Mouse (Mus musculus): Measurements from ENCODE around the gene Qprt. TPM values are rescaled to one million over a fixed set of nuclear protein-coding genes. Genes with fewer than 3 reads are reported as not detected.

Gene Qprt
- 10 to 100 TPM in 1 of 2 experiments, 1 to 10 TPM in 1; 9.2 to 11.7 TPM for polyA plus RNA-seq (2017; shearing (Covaris generic))

DNA sequence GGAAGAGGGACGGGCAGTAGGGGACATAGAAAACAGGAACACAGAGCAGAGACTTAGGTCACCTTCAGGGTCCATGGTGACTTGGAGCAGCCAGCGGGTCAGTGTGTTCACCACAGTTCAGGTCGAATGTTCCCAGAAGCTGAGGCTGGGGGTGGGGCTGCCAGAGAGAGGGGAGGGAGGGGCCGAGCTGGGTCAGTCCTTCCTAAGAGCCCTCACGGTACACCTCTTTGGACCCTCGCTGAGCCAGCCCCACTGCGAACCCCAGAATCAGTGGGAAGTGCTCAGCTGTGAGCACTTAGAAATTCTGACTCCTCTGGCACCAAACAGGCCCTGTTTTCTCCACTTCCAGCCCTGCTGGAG lies at the start of gene Qprt:
Qprt (minus strand) TSS at position 316 of the 360 bp plus-strand sequence.
- ATAC-seq: no peak

DNA sequence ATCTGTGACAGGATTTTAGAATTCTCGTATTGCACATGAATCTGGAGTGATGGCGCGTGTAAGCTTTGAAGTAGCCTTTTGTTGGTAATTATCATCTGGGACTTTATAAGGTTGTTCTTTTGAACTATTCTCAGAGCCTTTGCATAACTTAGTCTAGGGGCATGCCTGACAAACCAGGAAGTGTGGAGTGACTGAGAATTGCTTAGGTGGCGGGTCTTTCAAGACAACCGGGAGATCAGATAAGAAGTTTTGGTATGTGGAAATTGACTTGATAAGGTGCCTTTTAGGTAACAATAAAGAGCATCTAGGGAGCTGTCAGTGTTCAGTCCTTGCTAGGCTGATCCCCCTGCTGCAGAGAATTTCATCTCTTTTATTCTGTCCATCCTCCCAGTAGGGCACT lies 44.5 kb upstream of the Qprt start:
- peak; percentile 57 for ATAC-seq

DNA sequence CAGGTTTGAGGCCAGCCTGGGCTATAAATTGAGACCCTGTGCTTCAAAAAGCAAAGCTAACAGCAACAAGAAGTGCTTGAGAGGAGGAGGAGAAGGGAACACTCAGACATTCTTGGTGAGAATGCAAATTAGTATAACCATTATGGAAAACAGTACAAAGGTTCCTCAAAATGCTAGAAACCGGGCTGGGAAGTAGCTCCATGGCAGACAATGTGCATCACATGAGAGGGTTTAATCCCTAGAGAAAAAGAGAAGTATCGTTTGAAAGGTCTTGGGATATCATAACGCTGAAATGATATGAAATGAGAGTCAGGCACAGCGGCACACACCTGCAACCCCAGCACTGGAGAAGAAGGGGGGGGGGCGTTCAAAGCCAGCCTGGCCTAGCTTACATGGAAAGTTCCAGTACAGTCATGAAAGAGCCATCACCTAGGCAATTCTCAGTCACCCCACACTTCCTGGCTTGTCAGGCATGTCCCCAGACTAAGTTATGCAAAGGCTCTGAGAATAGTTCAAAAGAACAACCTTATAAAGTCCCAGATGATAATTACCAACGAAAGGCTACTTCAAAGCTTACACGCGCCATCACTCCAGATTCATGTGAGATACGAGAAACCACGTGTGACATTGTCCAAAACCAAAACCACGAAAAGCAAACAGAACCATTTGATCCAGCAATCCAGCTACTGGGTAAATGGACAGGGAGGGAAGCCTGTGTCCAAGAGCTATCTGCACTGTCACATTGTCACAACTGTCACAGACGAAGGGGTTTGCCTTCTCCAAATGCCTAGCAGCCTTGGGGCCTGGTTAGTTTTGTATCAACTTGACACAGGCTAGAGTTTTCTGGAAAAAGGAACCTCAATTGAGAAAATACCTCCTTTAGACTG lies 43.8 kb upstream of the Qprt start:
- peak; percentile 77 for ATAC-seq

DNA sequence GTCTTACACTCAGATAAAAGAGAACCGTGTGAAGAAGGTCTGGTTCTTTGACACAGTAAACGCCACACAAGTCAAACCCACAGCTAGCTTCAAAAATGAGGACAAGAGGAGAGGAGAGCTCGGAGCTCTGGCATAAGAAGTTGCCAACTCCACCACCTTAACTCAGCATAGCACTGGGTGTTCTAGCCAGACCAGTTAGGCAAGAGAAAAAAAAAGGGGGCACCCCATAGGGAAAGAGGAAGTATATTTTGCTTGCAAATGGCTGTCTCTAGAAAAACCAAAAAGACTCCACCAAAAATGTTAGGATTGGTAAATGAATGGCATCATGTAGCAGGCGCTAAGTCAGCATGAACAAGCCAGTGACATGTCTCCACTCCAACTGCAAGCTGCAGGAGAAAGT lies 42.0 kb upstream of the Qprt start:
- no peak for ATAC-seq

DNA sequence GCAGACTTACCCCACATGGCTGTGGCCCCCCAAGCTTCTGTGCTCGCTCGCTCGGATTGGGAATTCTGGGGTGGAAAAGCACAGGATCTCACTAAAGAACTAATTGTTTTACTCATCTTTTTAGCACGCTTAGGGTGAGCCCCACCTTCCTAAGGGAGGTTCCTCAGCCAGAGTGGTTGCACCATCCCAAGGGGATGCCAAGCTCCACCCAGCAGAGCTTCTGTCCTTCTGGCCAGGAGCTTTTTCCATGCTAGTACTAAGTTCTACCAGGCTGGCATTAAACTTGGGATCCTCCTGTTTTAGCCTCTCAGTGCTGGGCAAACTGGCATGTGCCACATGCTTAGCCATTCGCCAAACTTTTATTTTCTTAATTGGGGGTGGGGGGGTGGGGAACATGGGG lies 40.5 kb upstream of the Qprt start:
- no peak for ATAC-seq

DNA sequence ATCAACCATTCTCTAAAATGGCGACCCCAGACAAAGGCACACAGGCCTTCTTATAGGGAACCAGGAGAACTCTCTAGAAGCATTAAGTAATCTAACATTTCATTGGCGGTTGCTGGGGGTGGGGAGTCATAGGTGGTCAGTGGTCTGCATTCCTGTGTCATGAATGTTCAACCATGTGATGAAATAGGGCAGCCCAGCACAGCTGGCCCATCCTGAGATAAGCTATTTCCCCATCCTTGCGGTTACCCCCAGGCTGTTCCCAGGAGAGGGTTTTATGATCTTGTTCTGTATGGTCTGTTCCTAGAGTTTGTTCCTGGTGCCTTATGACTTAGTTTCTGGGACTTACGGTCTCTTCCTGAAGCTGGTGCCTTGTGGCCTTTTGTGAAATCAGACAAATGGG lies 35.5 kb upstream of the Qprt start:
- no peak for ATAC-seq

DNA sequence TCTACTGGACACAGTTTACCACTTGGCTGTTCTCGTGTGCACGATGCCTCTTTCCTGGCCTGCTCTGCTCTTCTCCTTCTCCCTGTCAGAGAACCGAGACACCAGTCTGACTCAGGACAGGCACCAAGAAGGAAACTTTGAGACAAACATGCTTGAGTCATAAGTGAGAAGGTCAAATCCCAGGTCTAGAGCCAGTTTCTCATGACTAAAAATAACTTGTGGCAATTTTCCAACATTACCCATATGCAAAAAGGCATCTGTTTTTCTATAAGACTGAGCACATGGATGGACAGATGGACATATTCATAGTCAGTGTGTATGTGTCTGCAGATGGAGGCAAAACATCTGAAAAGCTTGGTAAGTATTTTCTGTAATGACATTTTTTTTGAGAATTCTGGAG lies 31.5 kb upstream of the Qprt start:
- no peak for ATAC-seq

DNA sequence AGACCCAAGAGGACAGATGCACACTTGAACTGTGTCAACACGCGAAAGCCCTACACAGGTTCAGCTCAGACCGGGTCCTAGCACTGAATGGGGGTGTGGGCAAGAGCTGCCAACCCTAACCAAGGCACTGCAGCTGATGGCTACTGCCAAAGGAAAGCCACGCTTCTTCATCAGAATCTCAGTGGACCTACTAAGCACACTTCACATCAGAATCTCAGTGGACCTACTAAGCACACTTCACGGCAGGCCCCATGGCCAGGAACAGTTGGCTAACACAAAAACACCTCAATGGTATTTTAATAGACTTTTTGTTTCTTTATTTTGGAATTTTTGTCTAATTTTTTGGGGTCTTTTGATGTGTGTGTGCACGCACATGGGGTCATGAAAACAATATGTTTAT lies 30.4 kb upstream of the Qprt start:
- no peak for ATAC-seq

DNA sequence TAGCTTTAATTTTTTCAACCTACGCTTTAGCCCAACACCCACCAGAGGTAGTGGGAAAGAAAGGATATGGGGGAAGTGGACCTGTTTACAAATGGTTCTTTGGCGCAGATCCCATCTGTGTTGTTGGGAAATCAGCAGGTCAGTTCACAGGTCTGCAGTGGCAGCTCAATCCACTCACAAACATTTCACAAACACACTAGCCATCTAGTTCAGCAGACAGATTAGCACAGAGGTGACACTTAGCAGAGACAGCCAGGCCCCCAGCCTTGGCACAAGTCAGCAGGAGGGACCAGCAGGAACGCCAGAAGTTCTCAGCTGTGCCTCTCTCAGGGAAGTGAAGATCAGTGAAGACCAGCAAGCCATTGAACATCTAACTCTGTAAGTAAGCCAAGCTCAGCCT lies 25.9 kb upstream of the Qprt start:
- ATAC-seq: no peak

DNA sequence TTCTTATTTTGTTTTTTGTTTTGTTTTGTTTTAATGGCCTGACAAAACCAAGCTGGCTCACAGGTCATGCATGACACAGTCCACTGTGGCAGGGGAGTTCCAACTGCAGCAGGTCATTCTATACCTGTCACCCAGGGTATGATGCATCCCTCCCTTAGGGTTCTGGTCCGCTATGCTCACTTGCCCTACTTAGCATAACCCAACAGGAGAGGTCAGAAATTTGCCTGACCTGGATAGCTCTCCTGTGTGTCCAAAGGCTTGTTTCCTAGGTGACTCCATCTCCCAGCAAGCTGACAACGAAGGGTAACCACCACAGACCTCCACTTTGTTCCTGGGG lies 24.2 kb upstream of the Qprt start:
- ATAC-seq: no peak

DNA sequence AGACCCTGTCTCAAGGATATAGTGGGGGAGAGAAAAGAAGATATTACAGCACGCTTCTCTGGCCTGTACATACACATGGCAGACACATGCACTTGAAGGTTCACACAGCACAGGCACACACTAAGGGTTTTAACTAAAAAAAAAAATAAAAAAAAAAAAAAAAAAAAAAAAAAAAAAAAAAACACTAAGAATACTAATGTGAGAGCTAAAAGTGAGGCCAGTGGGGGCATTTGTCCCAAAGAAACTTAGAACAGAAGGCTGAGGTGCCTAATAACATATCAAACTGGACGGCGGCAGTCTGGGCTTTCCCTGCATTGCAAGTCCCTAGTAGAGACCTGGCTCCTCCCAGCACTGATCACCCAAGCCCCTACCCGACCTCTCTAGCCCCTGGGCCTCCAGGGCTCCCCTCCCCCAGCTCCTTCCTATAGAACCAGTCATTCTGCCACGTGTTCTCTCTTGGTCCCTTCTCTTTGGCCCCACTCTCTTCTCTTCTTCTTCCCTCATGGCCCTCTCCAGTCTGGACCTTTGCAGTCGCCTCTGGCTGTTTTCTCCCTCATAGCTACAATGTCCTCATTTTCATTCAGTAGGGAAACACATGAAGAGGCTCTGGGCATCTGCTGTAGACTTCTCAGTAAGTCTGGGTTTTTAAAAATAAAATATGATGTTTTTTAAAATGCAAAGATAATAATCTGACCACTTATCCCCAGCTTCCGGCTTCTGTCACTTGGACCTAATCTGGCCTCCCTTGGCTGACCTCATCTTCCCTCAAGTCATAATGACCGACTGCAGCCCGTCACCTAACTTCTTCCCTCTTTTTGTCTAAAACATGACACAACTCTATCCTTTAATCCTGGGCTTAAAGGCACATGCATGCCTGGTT lies 23.6 kb upstream of the Qprt start:
- no peak for ATAC-seq

DNA sequence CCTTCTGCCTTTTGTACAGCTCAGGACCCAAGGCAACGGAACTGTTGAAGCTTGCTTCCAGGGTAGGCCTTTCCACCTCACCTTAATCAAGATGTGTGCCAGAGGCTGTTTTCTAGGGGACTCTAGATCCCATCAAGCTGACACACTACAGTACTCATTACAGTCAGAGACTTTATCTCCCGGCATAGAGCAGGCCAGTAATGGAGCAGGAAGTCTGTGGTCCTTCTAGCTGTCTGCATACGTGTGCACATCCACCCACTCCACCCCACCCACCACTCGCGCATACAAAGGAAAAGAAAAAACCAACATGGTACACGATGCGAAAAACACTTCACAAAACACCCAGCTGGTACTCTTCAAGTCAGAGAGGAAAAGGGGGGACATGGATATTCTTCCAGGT lies 22.4 kb upstream of the Qprt start:
- ATAC-seq: peak; percentile 92

DNA sequence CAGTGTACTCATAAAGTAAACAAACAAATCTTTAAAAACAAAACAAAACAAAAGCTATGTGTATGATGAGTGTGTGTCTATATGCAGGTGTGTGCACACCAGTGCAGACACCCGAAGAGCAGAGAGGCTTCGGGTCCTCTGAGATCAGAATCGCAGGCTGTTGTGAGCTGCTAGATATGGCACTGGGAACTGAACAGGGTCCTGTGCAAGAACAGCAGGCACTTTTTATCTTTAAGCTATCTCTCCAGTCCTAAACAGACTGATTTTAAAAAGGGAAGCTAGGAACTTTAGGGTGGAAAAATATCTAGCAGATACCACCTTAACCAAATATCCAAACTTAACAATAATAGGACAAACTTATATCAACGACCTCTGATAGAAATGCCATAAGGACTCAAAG lies 20.6 kb upstream of the Qprt start:
- ATAC-seq: no peak

DNA sequence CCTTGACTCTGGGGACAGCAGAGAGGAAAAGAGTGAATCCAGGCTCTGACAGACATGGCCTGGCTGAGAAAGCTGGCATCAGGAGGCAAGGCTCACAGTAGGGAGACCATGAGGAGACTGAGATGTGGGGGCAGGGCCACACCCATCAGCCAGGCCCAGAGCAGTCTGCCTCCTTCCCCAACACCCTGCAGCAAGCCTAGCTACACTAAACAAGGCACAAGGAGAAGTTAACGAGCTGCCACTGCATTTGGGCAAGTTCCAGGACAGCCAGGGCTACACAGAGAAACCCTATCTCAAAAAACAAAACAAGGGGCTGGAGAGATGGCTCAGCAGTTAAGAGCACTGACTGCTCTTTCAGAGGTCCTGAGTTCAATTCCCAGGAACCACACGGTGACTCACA lies 20.2 kb upstream of the Qprt start:
- no peak for ATAC-seq

DNA sequence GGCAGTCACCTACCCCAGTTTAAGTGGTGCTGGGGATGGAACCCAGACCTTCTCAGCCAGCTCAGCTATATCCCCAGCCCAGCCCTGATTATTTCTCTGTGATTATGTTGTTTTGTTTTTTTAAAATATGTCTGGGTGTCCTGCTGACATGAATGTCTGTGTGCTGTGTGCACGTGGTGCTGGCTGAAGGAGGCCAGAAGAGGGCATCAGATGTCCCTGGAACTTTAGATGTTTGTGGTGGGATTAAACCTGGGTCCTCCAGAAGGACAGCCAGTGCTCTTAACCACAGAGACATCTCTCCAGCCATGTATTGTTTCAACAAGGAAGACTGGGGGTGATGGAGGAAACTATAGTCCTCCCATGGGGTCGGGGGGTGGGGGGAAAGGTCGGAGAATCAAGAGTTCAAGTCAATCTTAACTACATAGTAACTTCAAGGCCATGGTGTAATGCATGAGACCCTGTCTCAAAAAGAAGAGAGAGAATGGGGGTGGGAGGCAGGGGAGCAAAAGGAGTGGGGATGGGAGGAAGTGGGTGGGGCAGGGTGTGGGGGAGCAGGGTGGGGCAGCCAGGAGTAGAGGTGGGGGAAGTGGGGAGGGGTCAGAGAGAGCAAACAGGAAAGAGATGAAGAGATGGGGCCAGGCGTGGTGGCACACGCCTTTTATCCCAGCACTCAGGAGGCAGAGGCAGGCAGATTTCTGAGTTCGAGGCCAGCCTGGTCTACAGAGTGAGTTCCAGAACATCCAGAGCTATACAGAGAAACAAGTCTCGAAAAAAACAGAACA lies 18.8 kb upstream of the Qprt start:
- ATAC-seq: no peak

DNA sequence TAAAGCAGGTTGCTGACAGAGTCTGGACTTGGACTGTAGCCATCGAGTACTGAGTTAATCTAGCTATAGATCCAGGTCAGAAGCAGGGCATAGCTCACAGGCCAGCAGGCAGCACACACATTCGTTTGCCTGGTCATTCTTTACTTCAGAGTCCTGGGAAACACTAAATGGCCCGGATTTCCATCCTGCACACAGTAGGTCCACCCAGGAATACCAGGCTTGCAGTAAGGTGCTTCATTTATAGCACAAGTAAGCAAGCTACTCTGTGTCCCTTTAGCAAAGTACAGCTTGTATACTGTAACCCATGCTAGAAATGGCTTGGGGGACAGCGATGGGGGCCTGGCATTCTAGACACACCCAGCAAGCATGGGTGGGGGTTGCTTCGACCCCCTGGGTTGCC lies 17.5 kb upstream of the Qprt start:
- ATAC-seq: no peak

DNA sequence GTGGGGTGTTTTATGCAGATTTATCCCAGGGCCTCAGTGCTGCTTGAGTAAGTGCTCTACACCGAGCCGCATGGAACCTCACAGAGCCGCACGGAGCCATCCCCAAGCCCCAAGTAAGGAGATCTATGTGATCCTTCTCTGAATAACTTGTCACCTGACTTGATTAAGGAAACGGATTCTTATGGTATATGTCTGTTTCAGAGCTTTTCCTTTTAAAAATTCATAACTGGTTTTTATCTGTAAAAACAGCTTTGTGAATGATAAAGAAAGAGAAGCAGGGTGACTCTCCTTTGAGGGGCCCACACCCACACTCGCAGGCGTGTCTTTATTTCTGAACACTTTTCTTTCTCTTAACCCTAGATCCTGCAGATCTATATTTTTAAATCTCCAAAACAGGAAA lies 17.1 kb upstream of the Qprt start:
- no peak for ATAC-seq

DNA sequence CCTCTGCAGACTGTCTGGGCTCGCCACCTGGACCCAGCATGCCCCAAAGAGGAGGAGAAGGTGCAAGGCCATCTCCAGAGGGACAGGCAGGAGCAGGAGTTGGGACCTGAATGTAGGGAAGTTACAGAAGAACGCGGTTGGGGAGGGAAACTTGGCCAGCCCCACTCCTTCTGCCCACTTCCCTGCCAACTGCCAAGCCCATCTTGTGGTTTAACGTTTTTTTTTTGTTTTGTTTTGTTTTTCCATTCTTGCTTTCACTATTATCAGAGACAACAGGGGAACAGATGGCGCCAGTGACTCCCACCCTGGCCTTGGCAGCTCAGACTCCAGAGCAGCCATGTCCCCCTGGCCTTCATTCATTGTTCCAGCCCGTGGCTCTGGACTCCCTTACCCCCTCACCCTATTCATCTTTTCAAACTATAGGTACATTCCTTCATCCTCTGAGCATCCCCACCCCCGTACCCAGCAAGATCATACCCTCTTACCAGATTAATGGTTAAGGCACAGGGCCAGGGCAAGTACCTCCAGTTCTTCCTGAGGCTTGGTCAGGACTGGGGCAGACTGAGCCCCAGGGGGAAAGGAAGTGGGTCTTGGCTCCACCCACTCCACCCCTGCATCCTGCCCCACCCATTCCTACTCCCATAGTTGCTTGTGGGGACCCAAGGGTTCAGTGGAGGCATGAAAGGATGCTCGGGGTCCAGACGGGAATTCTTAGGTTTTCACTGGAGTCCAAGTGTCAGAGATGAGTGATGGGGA lies 15.4 kb upstream of the Qprt start, which contains the start of gene Spn:
Spn (minus strand) TSS at position 562 of the 756 bp plus-strand sequence.
- peak; percentile 68 for ATAC-seq

DNA sequence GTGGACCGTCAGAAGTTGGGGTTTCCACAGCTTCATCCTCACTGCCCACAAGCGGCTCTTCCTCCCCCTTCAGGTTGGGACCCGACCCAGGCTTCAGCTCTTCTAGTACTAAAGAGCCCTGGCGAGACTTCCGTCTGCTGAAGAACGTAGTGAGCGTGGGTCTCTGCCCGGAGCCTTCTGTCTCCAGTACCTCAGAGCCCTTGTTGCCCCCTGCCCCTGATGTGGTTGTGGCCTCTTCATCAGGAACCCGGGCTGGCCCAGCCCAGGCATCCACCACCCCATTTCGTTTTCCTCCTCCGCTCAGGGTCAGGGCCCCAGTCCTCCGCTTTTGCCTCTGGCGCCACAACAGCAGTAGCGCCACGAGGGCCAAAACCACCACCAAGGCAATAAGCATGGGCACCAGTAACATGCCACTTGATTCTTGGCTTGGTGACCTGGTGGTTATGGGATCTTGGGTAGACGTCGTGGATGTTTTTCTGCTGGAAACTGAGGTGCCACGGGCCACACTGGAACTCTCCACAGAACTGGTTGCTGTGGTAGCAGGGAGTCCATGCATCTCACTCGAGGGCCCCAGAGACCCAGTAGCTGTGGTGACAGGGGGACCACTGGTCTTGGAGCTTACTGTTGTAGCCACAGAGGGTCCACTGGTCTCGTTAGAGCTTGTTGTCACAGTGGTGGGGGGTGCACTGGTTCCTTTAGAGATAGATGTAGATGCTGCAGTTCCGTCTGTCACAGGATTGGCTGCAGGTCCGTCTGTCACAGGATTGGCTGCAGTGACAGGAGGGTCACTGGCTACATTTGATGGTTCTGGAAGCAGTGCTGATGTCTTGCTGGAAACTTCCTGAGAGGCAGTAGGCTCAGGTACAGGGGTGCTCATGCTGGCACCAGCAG lies 14.4 kb upstream of the Qprt start:
- no peak for ATAC-seq

DNA sequence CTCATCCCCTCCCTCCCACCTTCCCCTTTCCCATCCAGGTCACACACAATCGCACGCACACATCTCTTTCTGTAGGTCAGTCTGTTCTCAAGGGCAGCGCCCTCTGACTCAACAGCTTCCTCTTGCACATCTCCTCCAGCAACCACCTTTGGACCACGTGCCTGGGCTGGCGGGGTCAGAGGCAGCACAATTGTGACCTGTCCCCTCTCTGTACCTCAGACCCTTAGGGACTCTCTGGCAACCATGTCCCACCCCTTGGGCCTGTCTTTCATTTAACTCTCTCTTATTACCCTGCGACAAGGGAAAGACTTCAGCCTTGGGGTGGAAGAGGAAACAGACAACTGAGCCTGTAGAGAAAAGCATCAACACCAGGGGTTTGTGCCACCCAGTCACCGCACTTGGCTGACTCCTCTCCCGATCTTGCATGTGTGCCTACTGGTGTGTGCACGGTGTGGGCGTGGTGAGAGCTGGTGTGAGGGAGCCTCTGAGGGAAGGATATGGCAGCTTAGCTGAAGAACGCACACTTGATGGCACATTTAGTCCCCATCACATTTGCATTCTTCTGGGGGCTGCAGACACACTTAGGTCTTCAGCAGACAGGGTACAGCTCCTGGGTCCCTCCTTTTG lies 12.9 kb upstream of the Qprt start:
- ATAC-seq: peak; percentile 13

DNA sequence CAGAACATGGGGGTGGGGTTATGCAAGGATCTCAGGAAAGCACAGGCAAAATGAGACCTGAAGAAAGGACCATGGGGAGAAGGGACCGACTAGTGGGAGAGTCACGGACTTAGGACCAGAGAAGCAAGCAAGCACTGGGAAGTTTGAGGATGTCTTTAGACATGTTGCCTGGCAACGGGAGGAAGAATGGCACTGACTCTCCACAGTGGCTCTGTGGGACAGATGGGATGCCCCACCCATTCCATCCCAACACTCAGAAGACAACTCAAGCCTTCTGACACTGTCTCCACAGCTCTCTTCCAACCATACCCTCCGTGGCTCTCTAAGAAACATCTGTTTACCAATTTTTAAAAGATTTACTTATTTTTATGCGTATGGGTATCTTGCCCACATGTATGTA lies 11.1 kb upstream of the Qprt start:
- ATAC-seq: no peak

All from activated CD4-positive, CD25-positive, alpha-beta regulatory T cell, adult 4 months (primary cell).